Mouse (Mus musculus) midbrain, embryonic 11.5 days (tissue): ENCODE measurements at regions not wholly inside any gene's neighbourhood (a gene's known extent, or its start where the extent isn't known, plus 50 kb on each side); places are given as distances from the start of the nearest gene placed in this dataset.
A peak's percentile ranks its signal among the peaks of the same experiment; 100 is the strongest.

ENCODE experiments used
- ATAC-seq: fragments of 200-750 bp; cut with Nextera tagmentation; 2 replicates; pipeline ENCODE4 v1.8.0; 2017; ENCODE audit warnings: moderate TSS enrichment, moderate library complexity; ENCODE audit not compliant: low FRiP score
- DNase-seq: peaks from one replicate; pipeline ENCODE4 v3.0.0; 2015; ENCODE audit warnings: low spot score; ENCODE audit errors: missing footprints
- H3K27ac ChIP-seq: fragments of 300-500 bp; sonication (generic); 2 replicates; pipeline ENCODE4 v1.5.1; 2014; ENCODE audit warnings: low read depth, low read length
- H3K27me3 ChIP-seq: fragments of 300-500 bp; sonication (generic); 2 replicates; pipeline ENCODE4 v1.6.1; 2014; ENCODE audit warnings: mild to moderate bottlenecking, low read length, moderate library complexity, mixed read lengths; ENCODE audit not compliant: control insufficient read depth, insufficient read depth
- H3K36me3 ChIP-seq: fragments of 300-500 bp; sonication (generic); 2 replicates; pipeline ENCODE4 v1.6.1; 2014; ENCODE audit warnings: mild to moderate bottlenecking, low read length, moderate library complexity, mixed read lengths; ENCODE audit not compliant: control insufficient read depth, insufficient read depth
- H3K4me1 ChIP-seq: fragments of 300-500 bp; sonication (generic); 2 replicates; pipeline ENCODE4 v1.6.1; 2014; ENCODE audit warnings: low read length; ENCODE audit not compliant: control insufficient read depth, insufficient read depth
- H3K4me2 ChIP-seq: fragments of 300-500 bp; sonication (generic); 2 replicates; pipeline ENCODE4 v1.6.1; 2014; ENCODE audit warnings: mild to moderate bottlenecking, moderate library complexity
- H3K4me3 ChIP-seq: fragments of 300-500 bp; sonication (generic); 2 replicates; pipeline ENCODE4 v1.5.1; 2014; ENCODE audit warnings: low read depth, low read length
- H3K9ac ChIP-seq: fragments of 300-500 bp; sonication (generic); 2 replicates; pipeline ENCODE4 v1.6.1; 2014; ENCODE audit warnings: low read length
- H3K9me3 ChIP-seq: fragments of 300-500 bp; sonication (generic); 2 replicates; pipeline ENCODE4 v1.6.1; 2016; ENCODE audit warnings: low read length; ENCODE audit not compliant: control insufficient read depth
- whole genome bisulfite sequencing: fragments of 180-500 bp; shearing (Covaris S2); extraction: QIAGEN DNeasy Blood & Tissue Kit; methylation state at CpG from one replicate; pipeline ENCODE4 v1.1.7; 2014; 5-methylcytosine and 5-hydroxymethylcytosine counted together

DNA sequence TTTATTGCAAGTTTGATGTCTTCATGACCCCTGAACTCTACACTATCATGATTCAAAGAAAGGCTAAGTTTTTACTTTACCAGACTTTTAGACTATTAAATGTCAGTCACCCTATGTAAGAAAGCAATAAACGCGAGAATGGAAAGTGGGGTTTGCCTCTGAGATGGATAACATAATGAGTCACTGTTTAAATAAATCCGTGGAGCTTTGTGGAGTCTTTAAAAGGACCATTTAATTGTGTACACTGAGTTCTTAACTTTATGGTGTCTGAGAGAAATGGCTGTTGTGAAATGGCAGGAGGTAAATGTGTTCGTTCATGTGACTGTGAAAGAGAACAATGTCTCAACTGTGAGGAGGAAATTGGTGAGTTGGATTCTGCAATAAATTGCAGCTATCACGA is 122.2 kb upstream of the Myo3a start:
- H3K9me3 ChIP-seq = no peaks in the 10 kb centered on the region
- 59% methylated on average over 5 of the region's 5 CpGs for WGBS
- ATAC-seq = no peak
- no peaks in the 10 kb centered on the region for H3K36me3 ChIP-seq
- H3K4me2 ChIP-seq = no peak overlapping the region
- H3K4me3 ChIP-seq = no peak overlapping the region
- H3K27ac ChIP-seq = no peak overlapping the region
- DNase-seq = no peak
- no peaks in the 10 kb centered on the region for H3K4me1 ChIP-seq
- H3K9ac ChIP-seq = no peak overlapping the region
- no peaks in the 10 kb centered on the region for H3K27me3 ChIP-seq

DNA sequence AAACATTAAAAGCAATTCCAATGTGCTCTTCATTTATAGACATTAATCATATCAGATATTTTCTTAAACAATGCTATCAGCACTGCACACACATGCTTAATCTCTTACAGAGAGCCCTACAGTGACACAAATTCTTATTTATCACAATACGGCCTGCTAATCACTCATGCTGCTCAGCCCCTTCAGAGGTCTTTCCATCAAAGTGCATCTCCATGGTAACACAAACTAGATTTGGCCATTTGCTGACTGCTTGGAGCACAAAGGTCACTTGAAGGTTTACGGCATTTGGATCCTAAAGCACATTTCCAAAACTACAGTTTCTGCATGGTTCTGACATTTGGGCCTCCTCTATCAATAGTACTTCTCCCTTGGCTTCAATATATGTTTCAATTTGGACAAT is 77.6 kb upstream of the Myo3a start:
- DNase-seq = peak; percentile 89
- H3K27ac ChIP-seq = no peak overlapping the region
- H3K4me3 ChIP-seq = no peak overlapping the region
- H3K9ac ChIP-seq = no peak overlapping the region
- ATAC-seq = peak; percentile 87
- H3K4me2 ChIP-seq = no peak overlapping the region
- peaks cover 8% of the 10 kb centered on the region; the same call in 1 of the 2 replicates for H3K4me1 ChIP-seq
- WGBS = 6% methylated on average over 2 of the region's 2 CpGs
- H3K27me3 ChIP-seq = no peaks in the 10 kb centered on the region
- H3K9me3 ChIP-seq = no peaks in the 10 kb centered on the region
- no peaks in the 10 kb centered on the region for H3K36me3 ChIP-seq

DNA sequence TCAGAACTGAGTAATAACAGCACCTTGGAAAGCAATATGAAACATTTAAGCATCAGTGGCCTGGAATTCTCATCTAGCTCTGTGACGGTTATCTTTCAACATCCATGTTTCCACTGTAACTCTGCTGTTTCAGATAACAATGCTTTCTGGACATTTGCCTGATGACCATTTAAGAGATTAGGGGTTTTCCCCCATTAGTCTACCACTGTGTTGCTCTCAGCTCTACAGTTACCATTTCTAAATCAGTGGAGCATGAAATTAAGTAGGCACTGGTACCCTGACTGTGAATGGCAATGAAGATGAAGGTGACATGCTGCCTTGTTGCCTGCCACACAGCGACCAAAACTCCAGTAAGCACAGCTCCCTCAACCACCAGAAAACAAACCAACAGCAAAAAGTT is 70.7 kb upstream of the Myo3a start:
- Histone ChIP-seq H3K4me3 (no peak overlapping the region), H3K27ac (no peak overlapping the region), H3K27me3 (no peaks in the 10 kb centered on the region), H3K4me1 (0 out of 2 replicates have a peak, but pooled peaks cover 2% of the 10 kb centered on the region), H3K4me2 (no peak overlapping the region), H3K36me3 (no peaks in the 10 kb centered on the region), H3K9ac (no peak overlapping the region), H3K9me3 (no peaks in the 10 kb centered on the region)
- DNase-seq (no peak), ATAC-seq (0 out of 2 replicates have a peak, but pooled peaks have one; percentile 30)
- WGBS = 46% methylated on average over 2 of the region's 2 CpGs

DNA sequence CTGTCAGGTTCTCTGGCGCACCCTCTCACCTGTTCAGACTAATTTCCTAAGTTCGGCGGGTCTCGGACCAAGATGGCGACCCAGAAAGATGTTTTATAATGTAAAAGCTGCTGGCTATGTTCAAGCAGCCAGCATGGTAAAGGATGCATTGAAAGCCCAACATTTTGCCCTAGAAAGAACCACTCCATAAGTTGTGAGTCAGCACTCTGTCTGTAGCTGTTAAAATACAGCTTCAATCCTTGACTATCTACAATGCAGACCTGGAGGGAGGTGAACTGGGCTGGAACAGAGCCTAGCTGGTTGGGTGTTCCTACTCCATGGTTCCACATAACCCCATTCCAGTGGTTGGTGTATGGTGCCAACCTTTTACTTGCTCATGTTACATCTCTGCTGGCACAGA is 61.9 kb upstream of the Myo3a start:
- Histone ChIP-seq H3K4me3 (no peak overlapping the region), H3K27ac (no peak overlapping the region), H3K9me3 (no peaks in the 10 kb centered on the region), H3K4me2 (no peak overlapping the region), H3K9ac (no peak overlapping the region), H3K4me1 (no peaks in the 10 kb centered on the region), H3K27me3 (no peaks in the 10 kb centered on the region), H3K36me3 (no peaks in the 10 kb centered on the region)
- WGBS = 87% methylated on average over 4 of the region's 5 CpGs
- DNase-seq (no peak), ATAC-seq (no peak)

DNA sequence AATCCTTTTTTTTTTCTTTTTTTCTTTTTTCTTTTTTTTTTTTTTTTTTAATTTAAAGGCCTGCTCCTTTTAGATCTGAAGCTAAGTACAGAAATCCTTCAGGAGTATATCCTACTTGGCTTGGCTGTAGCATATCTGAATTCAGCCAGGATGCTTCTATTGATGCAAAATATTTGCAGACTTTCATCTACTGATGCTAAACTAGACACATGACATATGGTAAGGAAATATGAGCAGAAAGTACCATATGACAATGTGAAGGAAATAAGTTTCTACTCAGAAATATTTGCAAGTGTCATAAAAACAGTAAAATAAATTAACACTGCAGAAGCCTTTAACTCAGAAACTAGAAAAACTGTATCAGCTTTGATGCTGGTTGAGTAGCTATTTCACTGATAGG is 61.4 kb upstream of the Myo3a start:
- ATAC-seq (no peak), DNase-seq (no peak)
- Histone ChIP-seq H3K9ac (no peak overlapping the region), H3K4me2 (no peak overlapping the region), H3K4me3 (no peak overlapping the region), H3K27me3 (no peaks in the 10 kb centered on the region), H3K27ac (no peak overlapping the region), H3K36me3 (no peaks in the 10 kb centered on the region), H3K4me1 (no peaks in the 10 kb centered on the region), H3K9me3 (no peaks in the 10 kb centered on the region)
